Mouse (Mus musculus) ES-Bruce4 (cell line): ENCODE data around the gene Sbf1.

Experiments
- CTCF ChIP-seq: IDR thresholded peaks from one replicate; pipeline ENCODE4 v1.8.1; 2011; ENCODE audit warnings: low read depth, low read length
- EP300 ChIP-seq: IDR thresholded peaks from 2 replicates; pipeline ENCODE4 v1.6.1; 2011; ENCODE audit warnings: low read depth, low read length; ENCODE audit not compliant: insufficient read depth
- POLR2A ChIP-seq: IDR thresholded peaks from one replicate; pipeline ENCODE4 v1.8.1; 2011; ENCODE audit warnings: low read length; ENCODE audit not compliant: insufficient read depth

DNA sequence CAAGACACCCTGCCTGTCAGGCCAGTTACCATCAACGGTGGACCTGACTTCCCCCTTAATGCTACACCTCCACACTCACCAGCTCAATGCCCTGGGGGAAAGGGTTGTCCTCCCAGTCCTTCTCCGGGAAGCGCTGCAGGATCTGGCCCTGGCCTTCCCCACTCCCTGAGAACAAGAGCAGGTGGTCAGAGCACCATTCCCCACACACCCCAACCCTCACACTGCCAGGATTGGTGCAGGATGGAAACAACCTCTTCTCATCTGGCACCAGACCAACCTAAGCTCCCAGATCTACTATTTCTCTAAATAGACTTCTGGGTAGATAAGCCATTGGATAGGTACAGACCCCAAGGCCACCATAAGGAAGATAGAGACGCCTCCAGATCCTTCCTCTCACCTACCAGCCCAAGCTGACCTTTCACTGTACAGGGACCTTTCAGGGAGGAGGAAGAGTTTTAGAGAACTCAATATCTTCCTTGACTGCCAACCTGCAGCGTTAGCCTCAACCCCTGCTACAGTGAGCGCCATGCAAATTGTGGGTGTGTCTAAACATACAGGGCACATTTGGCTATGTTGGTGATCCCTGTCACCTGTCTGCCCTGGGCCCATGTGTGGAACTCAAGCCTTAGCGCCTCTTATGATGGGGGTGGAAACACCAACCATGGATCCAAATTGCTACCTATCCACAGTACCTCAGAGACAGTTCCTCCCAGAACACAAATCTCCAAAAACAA lies 6.5 kb downstream of the Sbf1 start:
- TF ChIP-seq CTCF, result no peak
- no peak for TF ChIP-seq POLR2A
- no peak for TF ChIP-seq EP300
